Comparison of ENCODE assay signal across 29 mouse cellular contexts in the genomic region with DNA sequence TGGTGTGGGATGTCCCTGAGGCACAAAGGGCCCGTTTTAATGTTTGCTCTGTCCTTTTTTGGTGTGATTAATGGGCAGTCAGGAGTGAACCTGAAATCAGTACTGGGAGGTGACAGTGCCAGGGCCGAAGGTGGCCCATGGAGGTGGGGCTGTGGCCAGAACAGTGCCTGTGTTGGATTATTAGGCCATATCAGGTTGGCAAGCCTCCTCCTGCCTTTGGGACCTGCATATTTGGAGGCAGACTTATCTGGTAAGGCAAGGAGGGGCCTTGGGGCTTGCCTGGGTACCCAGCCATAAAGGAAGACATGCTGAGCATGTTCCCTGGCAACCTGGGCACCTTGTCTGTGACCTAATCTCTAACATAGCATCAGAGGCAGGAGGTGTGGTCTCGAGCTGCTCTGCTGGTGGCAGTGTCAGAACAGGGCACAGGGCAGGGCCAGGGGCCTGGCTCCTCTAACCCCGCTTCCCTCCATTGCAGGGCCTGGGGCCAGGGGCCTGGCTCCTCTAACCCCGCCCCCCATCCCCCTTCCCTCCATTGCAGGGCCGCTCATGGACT. TPM values are rescaled to one million over a fixed set of nuclear protein-coding genes. Genes with fewer than 3 reads are reported as not detected.
DNase-seq lines count a peak whose midpoint lies in the region; ATAC-seq and TF ChIP-seq lines count a peak whose summit lies in the region.
"Had no signal": no experiment of that assay in that cellular context is flagged by ENCODE, and none has a peak within 500 bp of the region (broad histone marks: within the 10 kb centered on the region; RNA-seq: fewer than 3 reads in every experiment).

No protein-coding gene starts in this region.

- DNase-seq in cerebellum, adult 11-12 months: peak; percentile 51
- DNase-seq in cerebellum, postnatal 10 days: no peak
- DNase-seq in embryonic facial prominence, embryonic 10.5 days (ENCODE audit: low spot score): no peak
- peak; percentile 83 for DNase-seq in liver, adult 2 months (ENCODE audit: extremely low read depth, low read depth, low spot score)
- DNase-seq in liver: no peak
- DNase-seq in MN1 (ENCODE audit: low spot score): peak; percentile 71
- DNase-seq in urinary bladder, adult 18-20 months (ENCODE audit: low spot score in 2 of 2): no peak
- DNase-seq: adrenal gland, adult 8-10 months; forebrain, postnatal 0 days; gastrocnemius, postnatal 10 days; kidney, adult 11 months; liver, embryonic 13.5 days; lung, adult 18-20 months; midbrain, embryonic 14.5 days; right cerebral cortex, adult 18-20 months; spleen, adult 18-20 months; thymus, adult 2 months; thymus, postnatal 36 days had no signal

- H3K9ac ChIP-seq in embryonic facial prominence, embryonic 15.5 days: no peak overlapping the region
- H3K9ac ChIP-seq in liver, adult 2 months (ENCODE audit: low read depth, low read length): no peak overlapping the region
- H3K9ac ChIP-seq: embryonic facial prominence, embryonic 12.5 days; forebrain, postnatal 0 days; heart, embryonic 15.5 days; hindbrain, embryonic 12.5 days; kidney, embryonic 15.5 days; limb, embryonic 13.5 days; liver, embryonic 13.5 days had no signal

- no peak for TF ChIP-seq POLR2A in liver, adult 2 months (IDR thresholded peaks at IDR 0.05; ENCODE audit: extremely low read depth, insufficient read depth, low read length)

- ATAC-seq in embryonic facial prominence, embryonic 15.5 days (ENCODE audit: insufficient number of reproducible peaks, low FRiP score, low TSS enrichment, low read depth): peak; percentile 8; the same call in 1 of the 2 replicates
- ATAC-seq: forebrain, postnatal 0 days; hindbrain, postnatal 0 days; lung, postnatal 0 days had no signal

- H3K27me3 ChIP-seq in embryonic facial prominence, embryonic 15.5 days: no peaks in the 10 kb centered on the region
- no peaks in the 10 kb centered on the region for H3K27me3 ChIP-seq in embryonic facial prominence, embryonic 10.5 days (replicated peaks; ENCODE audit: low read depth, poor library complexity, severe bottlenecking)
- H3K27me3 ChIP-seq in liver, adult 2 months (ENCODE audit: control insufficient read depth, insufficient read depth, low read length): no peaks in the 10 kb centered on the region
- H3K27me3 ChIP-seq: embryonic facial prominence, embryonic 12.5 days; heart, embryonic 15.5 days; hindbrain, embryonic 12.5 days; kidney, embryonic 15.5 days; limb, embryonic 13.5 days; liver, embryonic 13.5 days had no signal

- no peaks in the 10 kb centered on the region for H3K9me3 ChIP-seq in embryonic facial prominence, embryonic 15.5 days (replicated peaks)
- H3K9me3 ChIP-seq in embryonic facial prominence, embryonic 10.5 days: no peaks in the 10 kb centered on the region
- H3K9me3 ChIP-seq: embryonic facial prominence, embryonic 12.5 days; heart, embryonic 10.5 days; heart, embryonic 15.5 days; hindbrain, embryonic 12.5 days; kidney, embryonic 15.5 days; limb, embryonic 13.5 days; liver, embryonic 13.5 days; megakaryocyte, embryonic 14.5 days had no signal

- H3K36me3 ChIP-seq in embryonic facial prominence, embryonic 15.5 days: peaks cover 81% of the 10 kb centered on the region
- peaks cover 84% of the 10 kb centered on the region for H3K36me3 ChIP-seq in embryonic facial prominence, embryonic 10.5 days (replicated peaks)
- H3K36me3 ChIP-seq in liver, adult 2 months (ENCODE audit: control insufficient read depth, insufficient read depth, low read length): peaks cover 25% of the 10 kb centered on the region

- WGBS in embryonic facial prominence, embryonic 15.5 days: 75% methylated on average over 6 of the region's 6 CpGs
- WGBS in embryonic facial prominence, embryonic 10.5 days: 80% methylated on average over 6 of the region's 6 CpGs
- WGBS in liver, adult 2 months: 53% methylated on average over 6 of the region's 6 CpGs

- H3K27ac ChIP-seq in embryonic facial prominence, embryonic 15.5 days (replicated peaks): no peak overlapping the region; the same call in 1 of the 2 replicates
- H3K27ac ChIP-seq in embryonic facial prominence, embryonic 10.5 days (replicated peaks): no peak overlapping the region
- no peak overlapping the region for H3K27ac ChIP-seq in liver, adult 2 months (replicated peaks; ENCODE audit: insufficient read depth, low read depth, low read length)
- H3K27ac ChIP-seq: embryonic facial prominence, embryonic 12.5 days; heart, embryonic 10.5 days; heart, embryonic 15.5 days; hindbrain, postnatal 0 days; kidney, embryonic 15.5 days; limb, embryonic 13.5 days; liver, embryonic 13.5 days had no signal

- peaks cover 6% of the 10 kb centered on the region; the same call in 1 of the 2 replicates for H3K79me2 ChIP-seq in liver, adult 2 months (ENCODE audit: control insufficient read depth, insufficient read depth, low read length)

- no peak for TF ChIP-seq CTCF in liver, adult 2 months (IDR thresholded peaks at IDR 0.05; ENCODE audit: low read depth, low read length)

- H3K4me3 ChIP-seq in embryonic facial prominence, embryonic 15.5 days (replicated peaks): no peak overlapping the region
- no peak overlapping the region for H3K4me3 ChIP-seq in embryonic facial prominence, embryonic 10.5 days
- no peak overlapping the region for H3K4me3 ChIP-seq in liver, adult 2 months (ENCODE audit: insufficient read depth, low read depth, low read length)
- H3K4me3 ChIP-seq: embryonic facial prominence, embryonic 12.5 days; heart, embryonic 10.5 days; heart, embryonic 15.5 days; hindbrain, embryonic 12.5 days; kidney, embryonic 15.5 days; limb, embryonic 13.5 days; liver, embryonic 13.5 days; megakaryocyte, embryonic 14.5 days had no signal

- H3K4me2 ChIP-seq in embryonic facial prominence, embryonic 15.5 days (replicated peaks): no peak overlapping the region
- H3K4me2 ChIP-seq: embryonic facial prominence, embryonic 12.5 days; heart, embryonic 15.5 days; hindbrain, embryonic 12.5 days; kidney, embryonic 15.5 days; limb, embryonic 13.5 days; liver, embryonic 13.5 days had no signal

- H3K4me1 ChIP-seq in embryonic facial prominence, embryonic 15.5 days: peaks cover 10% of the 10 kb centered on the region
- peaks cover 11% of the 10 kb centered on the region for H3K4me1 ChIP-seq in embryonic facial prominence, embryonic 10.5 days
- H3K4me1 ChIP-seq in liver, adult 2 months (ENCODE audit: control insufficient read depth, insufficient read depth, low read length): 0 out of 2 replicates have a peak, but pooled peaks cover 4% of the 10 kb centered on the region

RNA-seq across cellular contexts. Expression of gene 1700029I15Rik, which starts 1.8 kb away (rescaled TPM):
- polyA plus RNA-seq in embryonic facial prominence, embryonic 15.5 days (2015; fragmentation: Nextera tagmentation; extraction: Ambion mirVana): 3.4 and 6.3 TPM in 2 replicates
- polyA plus RNA-seq in embryonic facial prominence, embryonic 10.5 days (2016; fragmentation: Nextera tagmentation; extraction: Ambion mirVana): 2.5 and 3.6 TPM in 2 replicates
- total RNA-seq in liver, adult 2 months (2014; rRNA removed): 1.3 and 2.0 TPM in 2 replicates
- 3.3 and 5.6 TPM in 2 replicates for polyA plus RNA-seq in liver, adult 2 months (2012; rRNA removed)

RNA-seq across cellular contexts. Expression of gene Large2, which starts 5.9 kb away (rescaled TPM):
- polyA plus RNA-seq in embryonic facial prominence, embryonic 15.5 days (2015; fragmentation: Nextera tagmentation; extraction: Ambion mirVana): 22.5 and 23.6 TPM in 2 replicates
- polyA plus RNA-seq in embryonic facial prominence, embryonic 10.5 days (2016; fragmentation: Nextera tagmentation; extraction: Ambion mirVana): 10.2 and 12.4 TPM in 2 replicates
- total RNA-seq in liver, adult 2 months (2014; rRNA removed): 0.37 and 0.74 TPM in 2 replicates
- 0.88 and 1.7 TPM in 2 replicates for polyA plus RNA-seq in liver, adult 2 months (2012; rRNA removed)

RNA-seq across cellular contexts. Expression of gene Pex16, which starts 6.1 kb away (rescaled TPM):
- 27.8 and 28.8 TPM in 2 replicates for polyA plus RNA-seq in embryonic facial prominence, embryonic 15.5 days (2015; fragmentation: Nextera tagmentation; extraction: Ambion mirVana)
- 18.6 and 22.4 TPM in 2 replicates for polyA plus RNA-seq in embryonic facial prominence, embryonic 10.5 days (2016; fragmentation: Nextera tagmentation; extraction: Ambion mirVana)
- 95.5 and 97.7 TPM in 2 replicates for total RNA-seq in liver, adult 2 months (2014; rRNA removed)
- polyA plus RNA-seq in liver, adult 2 months (2012; rRNA removed): 164 and 196 TPM in 2 replicates

RNA-seq across cellular contexts. Expression of gene Mapk8ip1, which starts 20.5 kb away (rescaled TPM):
- polyA plus RNA-seq in embryonic facial prominence, embryonic 15.5 days (2015; fragmentation: Nextera tagmentation; extraction: Ambion mirVana): 34.0 and 34.6 TPM in 2 replicates
- 36.0 and 37.1 TPM in 2 replicates for polyA plus RNA-seq in embryonic facial prominence, embryonic 10.5 days (2016; fragmentation: Nextera tagmentation; extraction: Ambion mirVana)
- total RNA-seq in liver, adult 2 months (2014; rRNA removed): 0.65 and 1.0 TPM in 2 replicates
- 1.3 and 1.6 TPM in 2 replicates for polyA plus RNA-seq in liver, adult 2 months (2012; rRNA removed)
- total RNA-seq: granulocyte monocyte progenitor cell, adult 5-6 weeks had no signal

RNA-seq across cellular contexts. Expression of gene Cry2, which starts 53.3 kb away (rescaled TPM):
- 30.6 and 33.9 TPM in 2 replicates for polyA plus RNA-seq in embryonic facial prominence, embryonic 15.5 days (2015; fragmentation: Nextera tagmentation; extraction: Ambion mirVana)
- 23.4 and 23.7 TPM in 2 replicates for polyA plus RNA-seq in embryonic facial prominence, embryonic 10.5 days (2016; fragmentation: Nextera tagmentation; extraction: Ambion mirVana)
- 20.5 and 22.4 TPM in 2 replicates for total RNA-seq in liver, adult 2 months (2014; rRNA removed)
- 17.1 and 21.9 TPM in 2 replicates for polyA plus RNA-seq in liver, adult 2 months (2012; rRNA removed)

Comparison
In these comparisons a context has a peak if more than half of its experiments do, and no peak if none do; other contexts are left out.
1. DNase-seq: peak in cerebellum, adult 11-12 months (single experiment), liver, adult 2 months (single experiment) and MN1 (single experiment); none in cerebellum, postnatal 10 days (0 of 2), embryonic facial prominence, embryonic 10.5 days (single experiment), liver (single experiment) and urinary bladder, adult 18-20 months (0 of 2).